Mouse (Mus musculus): ENCODE results near the gene Camkmt. TPM values are rescaled to one million over a fixed set of nuclear protein-coding genes. Genes with fewer than 3 reads are reported as not detected.
A peak's percentile ranks its signal among the peaks of the same experiment; 100 is the strongest.

The Camkmt gene
- polyA plus RNA-seq, 1 experiment from 2014 or later = 17.0 TPM

DNA sequence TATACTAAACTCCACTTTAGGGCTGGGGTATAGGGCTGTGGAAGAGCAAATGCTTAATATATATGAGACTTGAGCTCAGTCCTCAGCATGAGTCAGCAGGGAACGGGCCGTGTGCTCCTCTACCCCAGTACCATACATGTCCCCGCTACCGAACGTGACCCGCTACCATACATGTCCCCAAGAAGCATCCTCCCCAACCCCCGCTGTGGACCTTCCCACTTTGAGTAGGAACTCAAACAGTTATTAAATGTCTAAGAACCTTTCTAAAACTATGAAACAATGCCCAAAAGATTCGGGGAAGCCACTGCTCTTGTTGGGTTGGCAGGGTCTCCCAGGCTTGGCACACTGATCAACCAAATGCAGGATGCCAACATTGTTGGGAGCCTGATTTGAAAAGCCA lies 390.9 kb downstream of the Camkmt start:
- H3K9ac ChIP-seq = no peak overlapping the region
- H3K4me3 ChIP-seq = no peak overlapping the region
- 93% methylated on average over 8 of the region's 8 CpGs for WGBS
- H3K4me1 ChIP-seq = peaks cover 14% of the 10 kb centered on the region
- no peaks in the 10 kb centered on the region for H3K9me3 ChIP-seq (replicated peaks)
- H3K27ac ChIP-seq = no peak overlapping the region
- H3K27me3 ChIP-seq = peaks cover 65% of the 10 kb centered on the region
- H3K4me2 ChIP-seq = no peak overlapping the region
- ATAC-seq = no peak
- no peaks in the 10 kb centered on the region for H3K36me3 ChIP-seq (ENCODE audit: poor library complexity, severe bottlenecking)

DNA sequence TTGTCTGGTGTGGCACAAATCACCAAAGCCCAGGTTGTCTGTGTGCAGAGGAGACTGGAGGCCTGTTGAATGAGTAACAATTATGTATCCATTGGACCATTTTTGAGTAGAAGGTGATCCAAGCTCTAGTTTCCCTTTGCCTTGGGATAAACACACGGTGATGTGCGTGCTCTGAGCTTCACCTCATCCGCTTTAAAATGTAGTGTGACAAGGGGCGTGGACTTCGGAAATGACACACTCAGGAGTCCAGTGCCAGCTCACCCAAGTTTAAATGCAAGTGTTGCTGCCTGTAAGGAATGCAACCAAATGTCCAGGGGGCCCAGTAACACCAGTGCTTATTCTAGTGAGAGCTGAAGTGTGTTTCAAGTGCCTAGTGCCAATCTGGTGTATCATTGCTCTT lies 392.7 kb downstream of the Camkmt start:
- Histone ChIP-seq H3K4me3 (no peak overlapping the region), H3K36me3 (ENCODE audit: poor library complexity, severe bottlenecking) (no peaks in the 10 kb centered on the region), H3K9me3 (replicated peaks) (no peaks in the 10 kb centered on the region), H3K4me1 (peaks cover 24% of the 10 kb centered on the region), H3K27ac (no peak overlapping the region), H3K27me3 (peaks cover 69% of the 10 kb centered on the region), H3K4me2 (no peak overlapping the region), H3K9ac (no peak overlapping the region)
- whole genome bisulfite sequencing = 94% methylated on average over 5 of the region's 5 CpGs
- ATAC-seq = no peak

DNA sequence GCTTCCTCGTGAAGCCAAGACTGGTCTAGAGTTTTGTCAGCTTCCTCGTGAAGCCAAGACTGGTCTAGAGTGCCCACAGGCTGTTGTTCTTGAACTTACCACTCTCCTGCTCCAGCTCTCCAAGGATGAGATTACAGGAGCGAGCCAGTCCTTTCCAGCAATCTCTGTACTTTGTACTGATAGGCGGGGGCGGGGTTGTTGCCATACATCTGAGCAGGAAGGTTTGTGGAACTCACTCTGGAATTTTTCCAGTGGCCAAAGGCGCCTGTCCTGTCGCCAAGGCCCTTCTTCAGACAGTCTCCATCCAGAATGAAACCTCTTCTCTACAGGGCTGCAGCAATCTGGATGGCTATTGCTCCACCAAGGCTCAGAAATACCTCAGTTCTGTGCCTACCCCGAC lies 393.7 kb downstream of the Camkmt start:
- WGBS = 68% methylated on average over 8 of the region's 8 CpGs
- H3K27me3 ChIP-seq = peaks cover 72% of the 10 kb centered on the region

DNA sequence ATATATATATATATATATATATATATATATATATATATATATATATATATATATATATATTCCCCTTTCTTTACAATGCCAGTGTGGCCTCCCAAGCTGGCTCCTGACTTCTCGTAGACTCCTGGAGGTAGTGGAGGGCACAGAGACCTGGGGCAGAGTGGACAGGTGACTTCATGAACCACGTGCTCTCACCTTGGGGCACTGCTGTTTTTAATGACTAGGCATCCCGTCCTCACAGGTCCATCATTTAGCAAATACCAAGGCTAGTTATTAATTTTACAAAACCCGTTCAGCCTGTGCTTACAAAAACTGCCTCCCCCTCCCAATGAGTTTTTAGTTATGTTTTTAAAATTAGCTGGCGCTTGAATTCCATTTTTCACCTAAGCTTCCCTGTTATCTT lies 394.2 kb downstream of the Camkmt start:
- no peak overlapping the region for H3K27ac ChIP-seq
- peak overlapping the region; percentile 60; the same call in 1 of the 2 replicates for H3K4me2 ChIP-seq
- 39% methylated on average over 5 of the region's 5 CpGs for WGBS
- H3K36me3 ChIP-seq (ENCODE audit: poor library complexity, severe bottlenecking) = no peaks in the 10 kb centered on the region
- H3K9ac ChIP-seq = no peak overlapping the region
- no peaks in the 10 kb centered on the region for H3K9me3 ChIP-seq (replicated peaks)
- peaks cover 77% of the 10 kb centered on the region for H3K27me3 ChIP-seq
- no peak overlapping the region for H3K4me3 ChIP-seq
- ATAC-seq = no peak
- peaks cover 37% of the 10 kb centered on the region for H3K4me1 ChIP-seq

More for the DNA sequence above, 393.7 kb downstream of the Camkmt start:
- Histone ChIP-seq H3K4me1 (peaks cover 32% of the 10 kb centered on the region), H3K27ac (no peak overlapping the region), H3K9ac (no peak overlapping the region), H3K36me3 (ENCODE audit: poor library complexity, severe bottlenecking) (no peaks in the 10 kb centered on the region), H3K4me2 (no peak overlapping the region), H3K4me3 (no peak overlapping the region), H3K9me3 (replicated peaks) (no peaks in the 10 kb centered on the region)
- ATAC-seq = no peak

DNA sequence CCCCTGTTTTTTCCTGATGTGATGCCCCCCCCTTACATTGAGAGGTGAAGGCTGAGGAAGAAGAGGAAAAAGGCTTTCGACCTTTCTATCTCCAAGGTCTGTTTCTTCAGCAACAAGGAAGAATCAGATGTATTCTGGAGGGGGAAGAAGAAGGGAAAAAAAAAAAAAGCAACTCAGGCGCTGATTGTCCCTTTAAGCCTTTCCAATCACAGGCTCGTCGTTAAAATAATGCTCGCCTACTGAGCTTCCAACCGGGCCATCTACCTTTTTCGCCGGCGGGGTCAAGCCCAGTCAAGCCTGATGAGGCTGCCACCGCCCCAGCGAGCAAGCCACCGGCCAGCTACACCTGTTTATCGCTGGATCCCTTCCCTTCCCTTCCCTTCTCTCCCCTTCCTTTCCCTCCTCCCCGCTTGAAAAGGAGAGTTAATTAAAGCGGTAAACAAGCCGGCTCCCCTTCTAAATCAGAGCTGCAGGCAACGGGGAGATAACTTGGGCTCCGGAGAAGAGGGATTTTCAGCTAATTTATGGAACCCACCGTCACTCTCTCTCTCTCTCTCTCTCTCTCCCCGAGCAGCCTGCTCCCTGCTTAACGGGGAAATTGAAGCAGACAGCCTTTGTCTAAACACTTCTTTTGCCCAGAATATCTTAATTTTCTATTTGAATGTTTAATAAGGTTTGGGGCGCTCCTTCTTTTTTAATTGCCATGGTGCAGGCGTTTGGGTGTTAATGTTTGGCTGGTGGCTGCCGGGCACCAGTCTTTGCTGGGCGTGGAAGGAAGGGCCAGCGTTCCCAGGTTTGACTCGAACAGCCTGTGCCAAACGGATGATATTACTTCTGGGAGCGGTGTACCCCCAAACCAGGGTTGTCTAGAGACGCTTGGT lies 395.0 kb downstream of the Camkmt start:
- H3K4me3 ChIP-seq = peak overlapping the region; percentile 31
- H3K36me3 ChIP-seq (ENCODE audit: poor library complexity, severe bottlenecking) = no peaks in the 10 kb centered on the region
- peaks cover 85% of the 10 kb centered on the region for H3K27me3 ChIP-seq
- peak overlapping the region; percentile 60 for H3K9ac ChIP-seq
- ATAC-seq = peak; percentile 28
- peak overlapping the region; percentile 69 for H3K27ac ChIP-seq
- peak overlapping the region; percentile 60 for H3K4me2 ChIP-seq
- no peaks in the 10 kb centered on the region for H3K9me3 ChIP-seq (replicated peaks)
- WGBS = under 1% methylated on average over 30 of the region's 30 CpGs
- peaks cover 41% of the 10 kb centered on the region for H3K4me1 ChIP-seq

DNA sequence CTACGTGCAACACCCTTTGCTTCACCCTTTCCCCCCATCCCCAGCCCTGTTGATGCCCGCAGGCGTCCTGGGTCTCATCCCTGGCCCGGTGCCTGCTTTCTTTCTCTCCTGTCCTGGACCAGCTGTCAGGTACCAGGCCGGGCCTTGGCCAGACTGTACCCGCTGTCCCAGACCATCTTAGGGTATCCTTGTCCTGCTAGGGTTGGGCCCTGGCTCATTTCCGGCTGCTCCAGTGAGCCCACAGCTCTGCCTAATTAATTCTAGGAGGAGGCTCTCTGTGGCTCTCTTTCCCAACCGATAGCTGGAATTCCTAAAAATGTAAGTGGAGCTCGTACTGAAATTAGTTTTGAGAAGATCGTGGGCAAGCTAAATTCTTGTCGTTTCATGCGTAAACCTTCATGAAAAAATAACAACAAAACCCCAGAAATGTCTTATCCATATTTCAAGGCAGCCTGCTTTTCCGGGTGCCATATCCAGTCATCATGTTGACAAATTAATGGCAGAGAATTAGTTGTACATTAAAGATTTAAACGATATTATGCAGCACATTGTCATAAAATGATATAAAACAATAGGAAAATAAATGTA lies 395.7 kb downstream of the Camkmt start:
- peak; percentile 54 for ATAC-seq
- peak overlapping the region; percentile 60 for H3K9ac ChIP-seq

DNA sequence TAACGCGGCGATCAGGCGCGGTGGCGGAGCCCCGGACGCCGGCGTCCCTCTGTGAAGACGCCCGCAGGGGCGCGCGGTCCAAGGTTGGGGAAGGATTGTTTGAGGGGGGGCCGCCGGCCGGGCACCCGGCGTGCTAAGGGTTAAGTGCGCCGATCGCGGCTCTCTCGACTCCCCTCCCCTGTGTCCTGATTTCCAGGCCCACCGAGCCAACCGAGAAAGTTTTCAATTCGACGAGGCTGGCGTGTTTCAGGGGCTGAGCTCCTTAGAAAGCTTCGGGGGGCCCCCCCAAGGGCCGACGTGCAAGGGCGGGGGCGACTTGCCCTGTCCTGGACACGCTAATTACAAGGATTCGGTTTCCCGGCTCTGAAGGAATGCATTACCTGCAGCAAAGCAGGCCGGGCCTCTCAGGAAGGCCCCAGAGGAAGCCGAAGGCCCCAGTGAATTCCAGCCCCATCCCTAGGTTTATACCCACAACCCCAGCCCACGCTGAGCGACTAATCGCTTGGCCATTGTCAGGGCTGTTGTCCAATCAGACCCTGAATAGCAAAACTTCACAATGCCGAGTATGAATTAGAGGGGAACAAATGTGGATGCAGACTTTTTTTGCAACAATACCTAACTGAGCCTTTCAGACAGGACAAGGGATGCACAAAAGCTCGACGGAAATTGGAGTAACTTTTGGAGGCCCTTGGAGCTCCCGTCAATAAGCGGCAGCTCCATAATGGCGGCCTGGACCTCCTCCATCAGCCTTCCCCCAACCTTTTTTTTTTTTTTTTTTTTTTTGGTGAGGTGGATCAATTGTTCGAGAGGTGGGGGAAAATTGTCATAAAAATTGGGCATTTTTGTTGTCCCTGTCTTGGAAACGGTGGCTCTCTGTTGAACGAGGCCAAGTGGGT lies 396.5 kb downstream of the Camkmt start:
- 1% methylated on average over 52 of the region's 52 CpGs for WGBS
- peaks cover 88% of the 10 kb centered on the region for H3K27me3 ChIP-seq
- H3K4me2 ChIP-seq = peak overlapping the region; percentile 60
- no peaks in the 10 kb centered on the region for H3K9me3 ChIP-seq (replicated peaks)
- H3K9ac ChIP-seq = peak overlapping the region; percentile 36
- no peaks in the 10 kb centered on the region for H3K36me3 ChIP-seq (ENCODE audit: poor library complexity, severe bottlenecking)
- H3K4me3 ChIP-seq = peak overlapping the region; percentile 31
- peak; percentile 48 for ATAC-seq
- H3K27ac ChIP-seq = no peak overlapping the region
- peaks cover 41% of the 10 kb centered on the region for H3K4me1 ChIP-seq

More for the DNA sequence above, 395.7 kb downstream of the Camkmt start:
- Histone ChIP-seq H3K4me3 (peak overlapping the region; percentile 31), H3K4me2 (peak overlapping the region; percentile 60), H3K27ac (peak overlapping the region; percentile 69), H3K36me3 (ENCODE audit: poor library complexity, severe bottlenecking) (no peaks in the 10 kb centered on the region), H3K27me3 (peaks cover 86% of the 10 kb centered on the region), H3K4me1 (peaks cover 41% of the 10 kb centered on the region), H3K9me3 (replicated peaks) (no peaks in the 10 kb centered on the region)
- 1% methylated on average over 14 of the region's 14 CpGs for WGBS

DNA sequence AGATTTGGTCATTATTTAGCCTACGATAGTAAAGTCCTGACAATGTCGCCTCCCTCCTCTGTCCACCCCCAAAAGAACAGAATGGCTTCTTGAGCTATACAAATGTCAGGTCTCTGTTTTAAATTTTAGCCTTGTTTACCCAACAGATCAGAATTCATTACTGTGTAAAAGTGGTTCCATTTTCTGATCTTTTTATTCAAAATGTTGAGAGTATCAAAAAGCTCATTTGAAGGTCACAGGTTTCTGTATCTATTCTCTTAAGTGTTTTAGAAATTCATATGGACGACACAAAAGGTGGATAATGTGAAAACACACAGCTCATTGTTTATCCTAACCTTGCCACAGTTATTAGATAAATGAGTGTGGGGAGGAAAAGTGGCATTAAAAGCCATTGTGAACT lies 397.2 kb downstream of the Camkmt start:
- Histone ChIP-seq H3K36me3 (ENCODE audit: poor library complexity, severe bottlenecking) (no peaks in the 10 kb centered on the region), H3K4me2 (no peak overlapping the region), H3K27me3 (peaks cover 84% of the 10 kb centered on the region), H3K9me3 (replicated peaks) (no peaks in the 10 kb centered on the region), H3K4me1 (peaks cover 41% of the 10 kb centered on the region), H3K4me3 (no peak overlapping the region), H3K27ac (no peak overlapping the region), H3K9ac (no peak overlapping the region)
- WGBS = 22% methylated on average over 3 of the region's 3 CpGs
- no peak for ATAC-seq

DNA sequence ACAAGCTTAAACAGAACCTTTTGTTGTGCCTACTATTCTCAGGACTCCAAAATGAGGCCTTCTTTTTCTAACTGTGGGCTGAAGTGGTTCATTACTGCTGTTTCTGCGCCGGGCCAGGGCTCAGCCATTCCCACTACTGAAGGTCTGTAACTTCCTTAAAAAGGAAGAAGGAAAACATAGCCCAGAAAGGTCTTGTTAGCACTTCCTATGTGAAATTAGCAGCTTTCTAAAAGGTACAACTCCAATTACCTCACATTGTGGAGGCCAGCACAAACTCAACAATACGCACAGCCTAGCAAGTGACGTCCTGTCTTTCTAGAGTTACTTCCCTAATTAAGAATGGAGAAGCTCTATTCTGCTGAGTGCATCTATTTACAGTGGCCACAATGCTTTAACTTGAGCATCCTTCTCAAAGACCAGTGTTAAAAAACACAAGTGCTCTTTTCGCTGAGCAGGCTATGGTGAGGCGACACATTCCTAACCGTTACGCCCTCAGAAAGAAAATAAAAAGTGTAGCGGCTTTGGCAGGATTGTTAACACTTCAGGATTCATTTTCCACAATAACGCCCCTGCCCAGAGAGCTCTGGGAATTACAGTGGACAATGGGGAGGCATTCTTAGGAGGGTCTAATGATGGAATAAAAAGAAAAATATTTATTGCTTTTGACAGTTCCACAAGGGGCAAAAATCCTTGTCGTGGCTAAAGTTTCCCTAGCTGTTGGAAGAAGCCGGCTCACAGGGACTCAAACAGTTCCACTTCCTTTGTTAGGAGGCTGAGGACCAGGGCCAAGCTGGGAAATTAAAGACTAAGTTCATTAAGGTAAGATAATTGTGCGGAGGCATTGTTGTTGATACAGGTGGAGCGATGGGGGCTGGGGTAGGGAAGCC lies 398.5 kb downstream of the Camkmt start:
- H3K27me3 ChIP-seq = peaks cover 79% of the 10 kb centered on the region
- peak overlapping the region; percentile 2; the same call in 1 of the 2 replicates for H3K4me2 ChIP-seq
- no peaks in the 10 kb centered on the region for H3K36me3 ChIP-seq (ENCODE audit: poor library complexity, severe bottlenecking)
- no peak overlapping the region; the same call in 1 of the 2 replicates for H3K27ac ChIP-seq
- 3% methylated on average over 14 of the region's 14 CpGs for WGBS
- H3K9ac ChIP-seq = no peak overlapping the region
- no peak; the same call in 1 of the 2 replicates for ATAC-seq
- no peaks in the 10 kb centered on the region for H3K9me3 ChIP-seq (replicated peaks)
- no peak overlapping the region for H3K4me3 ChIP-seq
- H3K4me1 ChIP-seq = peaks cover 41% of the 10 kb centered on the region

DNA sequence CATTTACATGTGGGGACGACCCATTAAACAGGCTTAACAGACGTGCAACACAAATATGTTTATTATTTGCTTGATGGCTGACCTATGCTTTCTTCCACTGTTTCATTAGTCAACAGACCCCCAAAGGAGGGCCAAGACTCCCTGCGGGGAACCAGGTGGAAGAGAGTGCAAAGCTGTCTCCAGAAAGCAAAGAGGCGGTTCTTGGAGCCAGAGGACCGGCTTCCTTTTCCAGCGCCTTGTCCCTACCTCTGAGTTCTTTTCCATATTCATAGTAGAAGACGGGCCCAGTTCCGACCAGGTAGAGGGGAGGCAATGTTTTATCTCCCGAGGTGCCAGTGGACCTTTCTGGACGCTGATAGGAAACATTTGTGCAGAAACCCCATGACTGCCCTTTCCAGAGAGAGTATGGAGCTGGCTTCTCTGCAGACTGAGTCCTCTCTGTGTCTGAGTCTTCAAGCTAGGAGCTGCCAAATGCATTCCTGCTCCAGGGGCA lies 399.2 kb downstream of the Camkmt start:
- H3K4me2 ChIP-seq = no peak overlapping the region
- no peak overlapping the region for H3K27ac ChIP-seq
- peaks cover 77% of the 10 kb centered on the region for H3K27me3 ChIP-seq
- 5% methylated on average over 10 of the region's 10 CpGs for WGBS
- H3K4me1 ChIP-seq = peaks cover 41% of the 10 kb centered on the region
- no peaks in the 10 kb centered on the region for H3K36me3 ChIP-seq (ENCODE audit: poor library complexity, severe bottlenecking)
- no peaks in the 10 kb centered on the region for H3K9me3 ChIP-seq (replicated peaks)
- ATAC-seq = no peak
- no peak overlapping the region for H3K9ac ChIP-seq
- H3K4me3 ChIP-seq = no peak overlapping the region

DNA sequence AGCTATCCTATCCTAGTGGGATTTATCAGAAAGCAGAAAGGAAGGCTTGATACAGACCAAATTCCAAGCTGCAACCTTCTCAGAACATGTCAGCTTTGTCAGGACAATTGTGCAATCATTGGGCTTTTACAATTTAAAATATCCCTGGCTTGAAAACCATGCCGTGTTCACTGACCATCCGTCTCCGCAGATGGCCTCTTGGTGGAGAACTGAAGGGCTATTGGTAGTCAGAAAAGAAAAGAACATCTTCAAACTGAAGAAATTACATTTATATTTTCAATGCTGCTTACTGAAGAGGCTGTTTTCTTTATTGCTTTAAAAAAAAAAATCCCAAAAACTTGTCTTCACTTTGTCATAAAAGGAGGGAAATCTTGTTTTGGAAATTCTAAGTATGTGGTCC lies 401.1 kb downstream of the Camkmt start:
- no peak for ATAC-seq
- H3K9ac ChIP-seq = no peak overlapping the region
- peaks cover 64% of the 10 kb centered on the region for H3K27me3 ChIP-seq

More for the DNA sequence above, 401.1 kb downstream of the Camkmt start:
- H3K4me3 ChIP-seq = no peak overlapping the region
- no peaks in the 10 kb centered on the region for H3K36me3 ChIP-seq (ENCODE audit: poor library complexity, severe bottlenecking)
- WGBS = 75% methylated on average over 3 of the region's 3 CpGs
- H3K27ac ChIP-seq = no peak overlapping the region
- no peak overlapping the region for H3K4me2 ChIP-seq
- peaks cover 5% of the 10 kb centered on the region for H3K9me3 ChIP-seq (replicated peaks)
- H3K4me1 ChIP-seq = peaks cover 24% of the 10 kb centered on the region
